Mouse (Mus musculus): ENCODE measurements around the gene Trmt10a. TPM values are rescaled to one million over a fixed set of nuclear protein-coding genes. Genes with fewer than 3 reads are reported as not detected.
"Not testable (repeated sequence)": the region's sequence is repeated elsewhere in the genome, so short reads cannot be mapped to it uniquely, and the experiment has no call there.

Gene Trmt10a
- polyA plus RNA-seq, 1 experiment: 1.6 TPM

- WGBS: 44% methylated on average over 9 of the region's 9 CpGs
- Histone ChIP-seq H3K4me3 (replicated peaks; ENCODE audit: extremely low read depth, low read depth, low read length) (no peak overlapping the region), H3K4me1 (ENCODE audit: control insufficient read depth, insufficient read depth, low read length) (no peaks in the 10 kb centered on the region)
- no peak for TF ChIP-seq POLR2A (IDR thresholded peaks at IDR 0.05; ENCODE audit: borderline replicate concordance, extremely low read depth, low read depth, low read length)
- TF ChIP-seq CTCF (IDR thresholded peaks at IDR 0.05; ENCODE audit: insufficient read depth, low read length): no peak
- DNase-seq: no peak
Measured at GRCm38 (mm10) chr3:138131168-138131567, 12.1 kb upstream of the Trmt10a start.

- no peak for TF ChIP-seq CTCF (IDR thresholded peaks at IDR 0.05; ENCODE audit: insufficient read depth, low read length)
- TF ChIP-seq POLR2A (IDR thresholded peaks at IDR 0.05; ENCODE audit: borderline replicate concordance, extremely low read depth, low read depth, low read length): no peak
- H3K4me1 ChIP-seq (ENCODE audit: control insufficient read depth, insufficient read depth, low read length): no peaks in the 10 kb centered on the region
- no peak overlapping the region for H3K4me3 ChIP-seq (replicated peaks; ENCODE audit: extremely low read depth, low read depth, low read length)
- 89% methylated on average over 8 of the region's 8 CpGs for WGBS
- no peak for DNase-seq
Measured at GRCm38 (mm10) chr3:138133463-138133862, 9.8 kb upstream of the Trmt10a start.

GRCm38 (mm10) chr3:138133916-138134315 is 9.3 kb upstream of the Trmt10a start:
- 73% methylated on average over 11 of the region's 11 CpGs for WGBS
- no peak overlapping the region for H3K4me3 ChIP-seq (replicated peaks; ENCODE audit: extremely low read depth, low read depth, low read length)
- H3K4me1 ChIP-seq (ENCODE audit: control insufficient read depth, insufficient read depth, low read length): no peaks in the 10 kb centered on the region
- no peak for DNase-seq
- TF ChIP-seq CTCF (IDR thresholded peaks at IDR 0.05; ENCODE audit: insufficient read depth, low read length) (no peak), POLR2A (IDR thresholded peaks at IDR 0.05; ENCODE audit: borderline replicate concordance, extremely low read depth, low read depth, low read length) (no peak)

GRCm38 (mm10) chr3:138134528-138134927 is 8.7 kb upstream of the Trmt10a start:
- Histone ChIP-seq H3K4me3 (replicated peaks; ENCODE audit: extremely low read depth, low read depth, low read length) (no peak overlapping the region), H3K4me1 (ENCODE audit: control insufficient read depth, insufficient read depth, low read length) (no peaks in the 10 kb centered on the region)
- no peak for TF ChIP-seq POLR2A (IDR thresholded peaks at IDR 0.05; ENCODE audit: borderline replicate concordance, extremely low read depth, low read depth, low read length)
- no peak for TF ChIP-seq CTCF (IDR thresholded peaks at IDR 0.05; ENCODE audit: insufficient read depth, low read length)
- no peak for DNase-seq
- 40% methylated on average over 1 of the region's 1 CpGs for WGBS

GRCm38 (mm10) chr3:138138146-138138545 is 5.1 kb upstream of the Trmt10a start:
- 97% methylated on average over 13 of the region's 13 CpGs for WGBS
- H3K4me3 ChIP-seq (replicated peaks; ENCODE audit: extremely low read depth, low read depth, low read length); H3K4me1 ChIP-seq (ENCODE audit: control insufficient read depth, insufficient read depth, low read length); DNase-seq: not testable (repeated sequence)

GRCm38 (mm10) chr3:138139663-138140062 is 3.6 kb upstream of the Trmt10a start:
- TF ChIP-seq CTCF (IDR thresholded peaks at IDR 0.05; ENCODE audit: insufficient read depth, low read length) (no peak), POLR2A (IDR thresholded peaks at IDR 0.05; ENCODE audit: borderline replicate concordance, extremely low read depth, low read depth, low read length) (no peak)
- DNase-seq: no peak
- Histone ChIP-seq H3K4me1 (ENCODE audit: control insufficient read depth, insufficient read depth, low read length) (peaks cover 3% of the 10 kb centered on the region; the same call in 1 of the 2 replicates), H3K4me3 (replicated peaks; ENCODE audit: extremely low read depth, low read depth, low read length) (no peak overlapping the region)
- WGBS: 77% methylated on average over 6 of the region's 6 CpGs

GRCm38 (mm10) chr3:138142052-138142732 is 1.1 kb upstream of the Trmt10a start:
- WGBS: 49% methylated on average over 4 of the region's 4 CpGs
- no peak for DNase-seq
- H3K4me3 ChIP-seq (replicated peaks; ENCODE audit: extremely low read depth, low read depth, low read length): no peak overlapping the region
- no peak for TF ChIP-seq CTCF (IDR thresholded peaks at IDR 0.05; ENCODE audit: insufficient read depth, low read length)
- TF ChIP-seq POLR2A (IDR thresholded peaks at IDR 0.05; ENCODE audit: borderline replicate concordance, extremely low read depth, low read depth, low read length): no peak
- H3K4me1 ChIP-seq (ENCODE audit: control insufficient read depth, insufficient read depth, low read length): peaks cover 3% of the 10 kb centered on the region; the same call in 1 of the 2 replicates

GRCm38 (mm10) chr3:138142733-138143314 is 424 bp upstream of the Trmt10a start:
- TF ChIP-seq POLR2A (IDR thresholded peaks at IDR 0.05; ENCODE audit: borderline replicate concordance, extremely low read depth, low read depth, low read length): no peak
- TF ChIP-seq CTCF (IDR thresholded peaks at IDR 0.05; ENCODE audit: insufficient read depth, low read length): no peak
- DNase-seq: no peak
- Histone ChIP-seq H3K4me1 (ENCODE audit: control insufficient read depth, insufficient read depth, low read length) (peaks cover 3% of the 10 kb centered on the region; the same call in 1 of the 2 replicates), H3K4me3 (replicated peaks; ENCODE audit: extremely low read depth, low read depth, low read length) (peak overlapping the region; percentile 97)
- WGBS: 1% methylated on average over 12 of the region's 12 CpGs

GRCm38 (mm10) chr3:138144060-138144641 is 903 bp downstream of the Trmt10a start:
- Histone ChIP-seq H3K4me1 (ENCODE audit: control insufficient read depth, insufficient read depth, low read length) (peaks cover 3% of the 10 kb centered on the region; the same call in 1 of the 2 replicates), H3K4me3 (replicated peaks; ENCODE audit: extremely low read depth, low read depth, low read length) (peak overlapping the region; percentile 76)
- DNase-seq: no peak
- no peak for TF ChIP-seq CTCF (IDR thresholded peaks at IDR 0.05; ENCODE audit: insufficient read depth, low read length)
- no peak for TF ChIP-seq POLR2A (IDR thresholded peaks at IDR 0.05; ENCODE audit: borderline replicate concordance, extremely low read depth, low read depth, low read length)
- under 1% methylated on average over 18 of the region's 18 CpGs for WGBS
